Mouse (Mus musculus) left cerebral cortex, adult 9 months (tissue): ENCODE results near the gene Ptprb.

ENCODE experiments used
- DNase-seq, 2 experiments: peaks; one replicate each; pipeline ENCODE4 v3.0.0; 2022; ENCODE audit warnings: low spot score in 2 of 2

The Ptprb gene

DNA sequence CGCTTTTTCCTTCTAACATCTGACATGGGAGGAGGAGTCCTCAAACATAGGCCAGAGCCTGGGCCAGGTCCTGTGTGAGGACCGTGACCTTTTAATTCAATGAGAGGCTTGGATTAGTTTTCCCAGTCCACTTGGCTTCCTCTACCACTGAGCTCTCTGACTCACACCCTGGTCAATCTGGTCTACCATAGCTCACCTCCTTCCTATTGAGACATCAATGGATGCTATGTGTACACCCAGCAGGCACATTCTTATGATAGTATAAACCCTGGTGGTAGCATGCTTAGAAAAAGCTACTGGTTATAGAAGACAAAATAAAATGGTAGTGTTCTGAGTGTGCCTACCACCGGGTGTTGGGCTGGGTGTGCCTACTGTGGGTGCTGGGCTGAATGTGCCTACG lies 21.1 kb downstream of the Ptprb start:
- DNase-seq, result no peak

- no peak for DNase-seq
Measured at GRCm38 (mm10) chr10:116297854-116298253, 22.5 kb downstream of the Ptprb start.

- DNase-seq, result no peak
Measured at GRCm38 (mm10) chr10:116300824-116301223, 25.5 kb downstream of the Ptprb start.

DNA sequence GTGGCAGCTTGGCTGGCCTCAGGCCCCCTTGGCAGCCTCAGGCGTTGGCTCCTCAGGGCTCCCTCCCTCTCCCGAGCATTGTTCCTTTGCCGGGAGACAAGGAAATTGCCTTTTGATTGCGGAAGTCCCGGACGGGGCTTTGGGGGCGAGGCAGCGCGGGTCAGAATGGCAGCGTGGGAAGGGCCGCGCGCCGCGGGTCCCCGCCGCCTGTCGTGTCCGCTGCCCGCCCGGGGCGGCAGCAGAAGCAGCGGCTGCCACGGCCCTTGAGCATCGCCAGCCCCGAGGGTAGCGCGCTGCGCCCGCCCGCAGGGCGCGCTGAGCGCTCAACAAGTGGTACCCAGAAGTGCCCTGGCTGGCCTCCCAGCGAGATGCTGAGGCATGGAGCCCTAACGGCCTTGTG lies 25.9 kb downstream of the Ptprb start:
- DNase-seq, result no peak

GRCm38 (mm10) chr10:116304355-116304754 lies 29.0 kb downstream of the Ptprb start:
- no peak for DNase-seq

GRCm38 (mm10) chr10:116309460-116309859 lies 34.1 kb downstream of the Ptprb start:
- no peak for DNase-seq

DNA sequence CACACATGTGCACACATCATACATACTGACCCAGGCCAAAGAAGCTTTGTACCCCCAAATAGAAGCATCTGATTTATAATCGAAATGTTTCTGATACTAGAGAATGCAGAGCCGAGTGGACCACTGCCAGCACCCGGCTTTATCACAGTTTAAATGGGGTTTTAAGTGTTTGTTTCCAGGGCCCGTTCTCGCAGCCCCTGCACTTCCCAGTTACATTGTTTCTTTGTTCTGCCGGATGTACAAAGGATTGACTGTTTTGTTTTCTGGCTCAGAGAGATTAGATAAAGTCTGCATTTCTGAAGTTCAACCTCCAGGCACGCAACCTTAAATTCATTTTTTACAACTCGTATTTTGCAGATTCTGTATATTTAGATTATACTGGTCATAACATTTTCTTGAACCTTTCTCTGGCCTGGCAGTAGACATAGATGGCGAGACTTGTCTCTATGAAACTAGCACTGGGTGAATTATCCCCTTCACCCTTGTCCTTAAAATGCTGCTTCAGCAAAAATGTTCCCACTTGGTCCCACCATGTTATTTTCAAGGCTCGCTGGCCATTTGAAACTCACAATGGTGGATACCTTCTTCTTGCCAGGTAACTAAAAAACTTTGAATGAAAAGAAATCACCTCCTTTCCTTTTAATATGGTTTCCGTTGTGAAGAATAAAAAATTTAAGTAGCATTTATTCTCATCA lies 35.3 kb downstream of the Ptprb start:
- no peak for DNase-seq

GRCm38 (mm10) chr10:116319246-116319645 lies 43.9 kb downstream of the Ptprb start:
- DNase-seq, result peak; percentile 16 to 84

DNA sequence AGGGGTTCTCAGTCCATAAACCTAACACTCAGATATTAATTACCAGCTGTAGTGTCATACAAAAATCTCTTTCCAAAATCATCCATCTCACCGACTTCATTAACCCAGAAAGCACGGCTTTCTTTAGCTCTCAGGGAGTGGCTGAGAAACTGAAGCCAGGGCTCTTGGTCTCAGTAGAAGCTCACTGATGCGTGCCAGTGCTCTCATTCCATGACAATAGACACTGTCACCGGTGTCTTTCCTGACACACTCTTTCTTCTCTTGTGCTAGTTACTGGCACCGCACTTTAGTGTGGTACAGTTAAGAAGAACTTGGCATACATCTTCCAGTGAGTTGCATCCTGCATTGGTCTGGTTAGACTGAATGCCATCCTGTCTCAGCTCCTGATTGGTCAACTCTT lies 53.8 kb downstream of the Ptprb start:
- no peak for DNase-seq

DNA sequence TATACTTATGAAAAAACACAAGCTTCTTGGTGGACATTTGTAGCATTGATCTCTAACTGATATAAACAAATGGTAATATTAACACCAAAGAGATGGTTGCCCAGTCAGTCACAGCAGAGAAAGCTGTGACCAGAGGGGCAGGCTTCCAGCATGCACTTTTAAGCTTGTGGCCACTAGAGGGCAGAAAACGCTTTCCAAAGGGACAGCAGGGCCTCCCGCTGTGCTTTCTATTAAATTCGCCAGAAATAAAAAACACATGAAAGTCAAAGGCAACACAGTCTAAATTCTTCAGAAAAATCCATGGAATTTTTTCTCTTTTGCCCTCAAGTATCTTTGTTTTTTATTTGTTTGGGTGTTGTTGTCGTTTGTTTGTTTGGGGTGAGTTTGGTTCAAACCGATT lies 55.1 kb downstream of the Ptprb start:
- DNase-seq, result peak; percentile 6 to 77

DNA sequence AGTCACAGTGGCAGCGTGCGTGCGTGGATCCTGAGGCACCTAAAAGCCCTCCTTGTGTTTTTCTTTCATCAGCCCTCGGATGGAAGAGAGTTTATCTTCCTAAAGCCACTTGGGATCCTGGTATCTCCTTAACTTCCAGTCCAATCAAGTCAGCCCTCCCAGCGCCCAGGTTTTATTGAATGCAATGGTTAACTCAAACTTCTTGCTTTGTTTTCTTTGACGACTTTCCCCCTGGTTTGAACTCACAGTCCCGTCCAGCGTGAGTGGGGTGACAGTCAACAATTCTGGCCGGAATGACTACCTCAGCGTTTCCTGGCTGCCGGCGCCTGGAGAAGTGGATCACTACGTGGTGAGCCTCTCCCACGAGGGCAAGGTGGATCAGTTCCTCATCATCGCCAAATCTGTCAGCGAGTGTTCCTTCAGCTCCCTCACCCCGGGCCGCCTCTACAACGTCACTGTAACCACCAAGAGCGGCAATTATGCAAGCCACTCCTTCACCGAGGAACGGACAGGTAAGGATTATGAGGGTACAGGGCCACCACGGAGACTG lies 55.7 kb downstream of the Ptprb start:
- no peak for DNase-seq

DNA sequence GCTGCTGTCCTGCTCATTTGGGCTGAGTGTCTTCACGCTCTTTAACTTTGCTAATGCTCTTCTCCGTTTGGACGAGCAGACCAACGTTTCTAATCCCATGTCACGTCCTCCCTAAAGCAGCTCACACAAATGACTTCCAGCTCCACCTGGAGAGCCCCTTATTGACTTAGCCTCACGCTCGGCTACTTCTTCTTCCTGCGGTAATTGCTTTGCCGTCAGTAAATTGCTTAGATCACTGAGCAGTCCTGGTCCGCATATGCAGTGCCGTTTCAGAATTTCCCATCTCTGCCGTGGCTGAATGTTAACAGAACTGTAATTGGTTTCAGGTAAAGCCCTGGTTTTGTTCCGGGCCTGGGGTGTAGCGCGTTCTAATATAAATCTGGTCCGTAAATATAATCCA lies 58.3 kb downstream of the Ptprb start:
- no peak for DNase-seq

GRCm38 (mm10) chr10:116334120-116334519 lies 58.8 kb downstream of the Ptprb start:
- DNase-seq, result no peak

DNA sequence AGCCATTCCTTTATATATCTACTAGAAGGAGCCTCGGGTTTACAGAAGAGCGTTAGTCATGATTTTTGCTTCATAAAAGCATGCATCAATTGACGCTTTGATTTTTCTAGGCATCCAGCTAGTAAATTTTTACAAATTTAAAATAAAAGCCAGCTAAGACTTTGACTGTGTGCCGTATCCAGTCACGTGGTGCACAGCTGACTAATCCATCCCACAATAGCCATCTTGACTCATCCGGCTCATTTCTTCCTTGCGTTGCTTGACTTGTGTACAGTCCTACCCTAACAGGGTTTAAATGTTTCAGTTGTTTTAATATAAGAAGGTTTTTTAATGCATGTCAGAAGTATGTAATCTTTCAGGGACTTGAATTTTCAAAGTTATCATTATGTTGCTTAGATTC lies 60.0 kb downstream of the Ptprb start:
- no peak for DNase-seq

GRCm38 (mm10) chr10:116341194-116341593 lies 65.9 kb downstream of the Ptprb start:
- no peak for DNase-seq

- DNase-seq, result no peak
Measured at GRCm38 (mm10) chr10:116346618-116347184, 71.4 kb downstream of the Ptprb start.

DNA sequence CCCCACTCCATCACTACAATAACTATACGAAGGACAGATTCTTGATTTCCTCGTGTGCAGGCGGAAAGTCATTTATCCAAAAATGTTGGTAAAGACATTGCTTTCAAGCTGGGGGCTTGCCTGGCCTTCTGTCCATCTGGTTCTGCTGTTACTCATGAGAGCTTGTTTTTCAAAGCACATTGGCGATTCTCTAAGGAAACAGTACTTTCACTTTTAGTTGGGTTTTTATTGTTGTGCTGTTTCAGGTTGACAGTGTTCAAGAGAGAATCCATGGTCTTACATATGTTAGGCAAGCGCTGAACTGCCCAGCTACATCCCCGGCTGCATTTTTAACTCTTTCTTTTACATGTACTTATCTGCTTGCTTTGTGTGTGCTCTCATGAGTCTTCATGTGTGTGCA lies 73.7 kb downstream of the Ptprb start:
- no peak for DNase-seq

DNA sequence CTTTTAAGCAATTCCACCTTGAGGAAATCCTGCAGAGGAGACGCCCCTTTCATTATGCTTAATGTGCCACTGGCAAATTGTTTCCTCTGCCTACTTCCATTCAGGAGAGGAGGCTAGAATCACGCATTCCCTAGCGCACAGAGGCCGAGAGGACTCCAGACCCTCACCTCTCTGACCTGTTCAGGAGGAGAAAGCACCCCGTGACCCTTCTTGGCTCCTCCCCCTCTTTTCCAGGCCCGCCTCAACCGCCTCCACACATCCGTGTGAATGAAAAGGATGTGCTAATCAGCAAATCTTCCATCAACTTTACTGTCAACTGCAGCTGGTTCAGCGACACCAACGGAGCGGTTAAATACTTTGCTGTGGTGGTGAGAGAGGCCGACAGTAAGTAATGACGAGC lies 75.2 kb downstream of the Ptprb start:
- no peak for DNase-seq

- DNase-seq, result no peak
Measured at GRCm38 (mm10) chr10:116354372-116354771, 79.0 kb downstream of the Ptprb start.

DNA sequence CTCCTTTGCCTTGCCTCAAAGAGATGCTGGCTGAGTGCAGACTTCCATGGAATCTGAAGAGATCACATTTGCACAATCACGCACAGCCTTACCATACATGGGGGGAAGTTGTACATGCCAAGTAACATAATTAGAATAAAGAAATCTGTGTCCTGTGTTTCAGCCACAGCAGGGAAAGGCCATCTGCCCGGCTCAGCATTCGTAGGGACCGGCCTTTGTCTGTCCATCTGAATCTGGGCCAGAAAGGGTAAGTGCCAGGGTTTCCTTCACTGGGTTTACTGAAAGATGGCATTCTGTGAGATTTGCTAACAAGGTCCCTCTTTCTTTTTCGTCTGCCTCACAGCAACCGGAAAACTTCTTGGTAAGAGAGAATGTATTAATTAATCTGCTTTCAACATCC lies 86.9 kb downstream of the Ptprb start:
- DNase-seq, result peak in 1 of 2 experiments; percentile 52

GRCm38 (mm10) chr10:116362645-116363044 lies 87.3 kb downstream of the Ptprb start:
- no peak for DNase-seq

- DNase-seq, result peak in 1 of 2 experiments; percentile 30
Measured at GRCm38 (mm10) chr10:116364759-116365158, 89.4 kb downstream of the Ptprb start.

GRCm38 (mm10) chr10:116370991-116371725 lies 95.8 kb downstream of the Ptprb start:
- peak in 1 of 2 experiments; percentile 37 for DNase-seq
